ENCODE assay signal across 16 mouse cellular contexts in the genomic region with DNA sequence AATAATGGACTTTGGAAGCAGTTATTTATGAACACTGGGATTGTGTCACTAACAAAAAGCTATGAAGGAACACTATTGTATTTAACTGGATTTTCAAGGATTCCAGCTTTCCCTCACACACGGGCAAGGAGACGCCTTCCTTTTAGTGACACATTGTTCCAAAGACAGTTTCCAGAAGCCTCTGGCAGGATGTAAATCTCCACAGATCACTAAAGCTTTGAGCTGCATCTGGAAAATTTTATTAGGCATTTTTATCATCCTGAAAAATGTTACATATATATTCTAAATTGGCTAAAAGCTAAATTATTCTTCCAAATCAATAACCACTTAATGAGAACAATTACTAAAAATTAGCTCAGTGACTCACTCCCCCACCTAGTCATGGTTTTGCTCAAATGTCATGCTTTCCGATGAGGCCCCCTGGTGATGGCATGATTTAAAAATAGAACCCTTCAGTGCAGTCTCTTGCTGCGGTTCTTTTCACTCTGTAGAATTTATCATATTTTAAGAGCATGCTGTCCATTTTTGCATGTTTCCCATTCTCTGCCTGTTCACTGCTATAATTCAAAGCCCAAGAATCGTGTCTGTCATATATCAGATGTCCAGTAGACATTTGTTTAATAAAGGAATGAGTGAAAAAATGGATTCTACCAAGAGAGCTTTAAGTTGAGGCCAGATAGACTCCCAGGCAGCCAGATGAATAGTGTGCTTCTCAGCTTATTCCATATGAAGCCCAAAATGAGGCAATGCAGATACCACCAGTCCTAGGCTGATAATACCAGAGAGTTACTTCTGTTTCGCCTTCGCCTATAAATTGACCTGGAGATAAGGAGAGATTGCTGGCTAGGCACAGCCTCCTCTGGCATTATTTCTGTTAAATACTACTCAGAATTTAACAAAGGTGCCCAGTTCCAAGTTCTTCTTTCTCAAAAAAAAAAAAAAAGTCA.
DNase-seq lines count a peak whose midpoint lies in the region; ATAC-seq and TF ChIP-seq lines count a peak whose summit lies in the region.
"Had no signal": no experiment of that assay in that cellular context is flagged by ENCODE, and none has a peak within 500 bp of the region (broad histone marks: within the 10 kb centered on the region; RNA-seq: fewer than 3 reads in every experiment).

No protein-coding gene starts in this region.

- no peaks in the 10 kb centered on the region for H3K36me3 ChIP-seq in heart, embryonic 13.5 days
- H3K36me3 ChIP-seq: hindbrain, embryonic 15.5 days; limb, embryonic 10.5 days; liver, embryonic 13.5 days; midbrain, embryonic 12.5 days had no signal

- intact Hi-C loops in heart, postnatal 14 days (cut with DNase I), result no loop called here
- intact Hi-C loops in left cerebral cortex, postnatal 14 days (cut with DNase I), result no loop called here

- peak overlapping the region; percentile 50; the same call in 1 of the 2 replicates for H3K9ac ChIP-seq in heart, embryonic 13.5 days
- H3K9ac ChIP-seq: hindbrain, embryonic 15.5 days; liver, embryonic 13.5 days; midbrain, embryonic 12.5 days had no signal

- no peaks in the 10 kb centered on the region for H3K9me3 ChIP-seq in heart, embryonic 13.5 days
- H3K9me3 ChIP-seq: hindbrain, embryonic 15.5 days; limb, embryonic 10.5 days; liver, embryonic 13.5 days; midbrain, embryonic 12.5 days had no signal

- no peak for ATAC-seq in heart, embryonic 13.5 days (ENCODE audit: extremely low read depth, insufficient number of reproducible peaks, low FRiP score, low TSS enrichment)

- H3K27me3 ChIP-seq in heart, embryonic 13.5 days (replicated peaks), result no peaks in the 10 kb centered on the region
- H3K27me3 ChIP-seq: hindbrain, embryonic 15.5 days; liver, embryonic 13.5 days; midbrain, embryonic 12.5 days had no signal

- no peak for TF ChIP-seq POLR2A in embryonic fibroblast, embryonic 13.5 days (IDR thresholded peaks at IDR 0.05; ENCODE audit: low read depth, low read length)

- peaks cover 33% of the 10 kb centered on the region for H3K4me1 ChIP-seq in heart, embryonic 13.5 days
- H3K4me1 ChIP-seq in embryonic fibroblast, embryonic 13.5 days (ENCODE audit: control insufficient read depth, insufficient read depth, low read length), result peaks cover 2% of the 10 kb centered on the region; the same call in 1 of the 2 replicates
- H3K4me1 ChIP-seq: hindbrain, embryonic 15.5 days; liver, embryonic 13.5 days; midbrain, embryonic 12.5 days had no signal

- peak overlapping the region; percentile 23 for H3K4me2 ChIP-seq in heart, embryonic 13.5 days
- H3K4me2 ChIP-seq: hindbrain, embryonic 15.5 days; liver, embryonic 13.5 days; midbrain, embryonic 12.5 days had no signal

- DNase-seq in heart, postnatal 14 days, result no peak
- DNase-seq in left cerebral cortex, postnatal 14 days (ENCODE audit: low spot score in 2 of 2), result peak; percentile 6 to 24
- no peak for DNase-seq in left cerebral cortex, adult 8-10 months (ENCODE audit: low spot score in 2 of 2)
- DNase-seq in yolk sac, embryonic 10.5 days (ENCODE audit: low spot score), result peak; percentile 9
- no peak for DNase-seq in cerebellum, adult 18-20 months
- DNase-seq in thymus, postnatal 25 days, result no peak
- DNase-seq: cerebellum, adult 2 months; gastrocnemius, postnatal 10 days; kidney, postnatal 10 days; liver, embryonic 13.5 days; right cerebral cortex, postnatal 4 days had no signal

- peak overlapping the region; percentile 94 for H3K27ac ChIP-seq in heart, embryonic 13.5 days (replicated peaks)
- H3K27ac ChIP-seq in embryonic fibroblast, embryonic 13.5 days (ENCODE audit: insufficient read depth, low read length), result peak overlapping the region; percentile 47; the same call in 1 of the 2 replicates
- H3K27ac ChIP-seq: hindbrain, embryonic 15.5 days; limb, embryonic 10.5 days; liver, embryonic 13.5 days; midbrain, embryonic 12.5 days had no signal

- TF ChIP-seq CTCF in embryonic fibroblast, embryonic 13.5 days (IDR thresholded peaks at IDR 0.05; ENCODE audit: borderline replicate concordance, insufficient read depth, low read length), result no peak

- 16% methylated on average over 7 of the region's 7 CpGs for WGBS in heart, embryonic 13.5 days

- no peak overlapping the region for H3K4me3 ChIP-seq in heart, embryonic 13.5 days
- H3K4me3 ChIP-seq in embryonic fibroblast, embryonic 13.5 days (ENCODE audit: insufficient read depth, low read length), result no peak overlapping the region
- H3K4me3 ChIP-seq: hindbrain, embryonic 15.5 days; limb, embryonic 10.5 days; liver, embryonic 13.5 days; midbrain, embryonic 12.5 days had no signal

Comparison
In these comparisons a context has a peak if more than half of its experiments do, and no peak if none do; other contexts are left out.
1. DNase-seq: peak in left cerebral cortex, postnatal 14 days (2 of 2) and yolk sac, embryonic 10.5 days (single experiment); none in heart, postnatal 14 days (0 of 2), left cerebral cortex, adult 8-10 months (0 of 2), cerebellum, adult 18-20 months (0 of 2) and thymus, postnatal 25 days (single experiment).